Mouse (Mus musculus): ENCODE results near the gene Zfp62. TPM values are rescaled to one million over a fixed set of nuclear protein-coding genes. Genes with fewer than 3 reads are reported as not detected.
A peak's percentile ranks its signal among the peaks of the same experiment; 100 is the strongest.
"Not testable (repeated sequence)": the region's sequence is repeated elsewhere in the genome, so short reads cannot be mapped to it uniquely, and the experiment has no call there.

Zfp62 gene
- 10 to 100 TPM; 30.4 to 39.9 TPM for total RNA-seq (2021)
- long read RNA-seq, experiment 1, transcript Zfp62-203 (4 exons, 3,872 nt): major isoform, 11 of 19 reads
- long read RNA-seq, experiment 1, partial matches to known transcripts: 0 of 19 reads
- long read RNA-seq, experiment 1, other reads (novel, unspliced or antisense): 8 of 19 reads
- long read RNA-seq, experiment 2, full-length matches to known transcripts: 7 of 12 reads
- long read RNA-seq, experiment 2, partial matches to known transcripts: 0 of 12 reads
- long read RNA-seq, experiment 2, other reads (novel, unspliced or antisense): 5 of 12 reads

DNA sequence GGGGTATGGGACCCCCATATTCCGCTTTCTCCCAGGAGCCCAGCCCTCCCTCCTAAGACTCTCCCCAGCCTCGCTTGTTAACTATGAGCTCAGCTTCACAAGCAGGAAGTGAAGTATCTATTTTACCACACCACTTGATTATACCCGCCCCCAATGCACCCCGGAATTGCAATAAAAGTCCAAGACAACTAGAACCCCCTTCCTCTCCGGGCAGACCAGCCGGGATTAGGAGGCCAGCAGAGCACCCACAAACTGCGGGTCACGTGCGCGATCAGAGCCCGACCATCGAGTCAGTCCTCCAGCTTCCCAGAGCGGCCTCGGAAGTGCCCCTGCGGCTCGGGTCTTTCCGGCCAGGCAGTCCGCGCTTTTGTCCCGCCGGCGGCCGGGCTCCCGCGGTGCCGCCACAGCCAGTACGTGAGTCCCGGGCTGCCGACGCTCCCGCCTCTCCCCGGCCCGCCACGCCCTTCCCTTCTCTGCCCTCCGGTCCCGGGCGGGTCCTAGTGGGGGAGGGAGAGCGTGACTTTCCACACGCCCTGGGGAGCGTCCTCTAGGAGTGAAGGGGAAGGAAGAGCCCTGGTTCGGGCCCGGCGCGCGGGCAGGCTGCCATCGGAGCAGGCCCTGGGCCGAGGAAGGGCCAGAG is at the start of gene Zfp62:
TSS of gene Zfp62 (plus strand) at position 164 of the 640 bp plus-strand sequence.
- DNase-seq (ENCODE audit: low spot score in 2 of 2): peak; percentile 84 to 95

GRCm38 (mm10) chr11:49154077-49154476 is 49.0 kb upstream of the Zfp62 start, which contains the start of gene Olfr1394:
TSS of gene Olfr1394 (plus strand) at chr11:49154377.
- no peak for DNase-seq (ENCODE audit: low spot score in 2 of 2)

DNA sequence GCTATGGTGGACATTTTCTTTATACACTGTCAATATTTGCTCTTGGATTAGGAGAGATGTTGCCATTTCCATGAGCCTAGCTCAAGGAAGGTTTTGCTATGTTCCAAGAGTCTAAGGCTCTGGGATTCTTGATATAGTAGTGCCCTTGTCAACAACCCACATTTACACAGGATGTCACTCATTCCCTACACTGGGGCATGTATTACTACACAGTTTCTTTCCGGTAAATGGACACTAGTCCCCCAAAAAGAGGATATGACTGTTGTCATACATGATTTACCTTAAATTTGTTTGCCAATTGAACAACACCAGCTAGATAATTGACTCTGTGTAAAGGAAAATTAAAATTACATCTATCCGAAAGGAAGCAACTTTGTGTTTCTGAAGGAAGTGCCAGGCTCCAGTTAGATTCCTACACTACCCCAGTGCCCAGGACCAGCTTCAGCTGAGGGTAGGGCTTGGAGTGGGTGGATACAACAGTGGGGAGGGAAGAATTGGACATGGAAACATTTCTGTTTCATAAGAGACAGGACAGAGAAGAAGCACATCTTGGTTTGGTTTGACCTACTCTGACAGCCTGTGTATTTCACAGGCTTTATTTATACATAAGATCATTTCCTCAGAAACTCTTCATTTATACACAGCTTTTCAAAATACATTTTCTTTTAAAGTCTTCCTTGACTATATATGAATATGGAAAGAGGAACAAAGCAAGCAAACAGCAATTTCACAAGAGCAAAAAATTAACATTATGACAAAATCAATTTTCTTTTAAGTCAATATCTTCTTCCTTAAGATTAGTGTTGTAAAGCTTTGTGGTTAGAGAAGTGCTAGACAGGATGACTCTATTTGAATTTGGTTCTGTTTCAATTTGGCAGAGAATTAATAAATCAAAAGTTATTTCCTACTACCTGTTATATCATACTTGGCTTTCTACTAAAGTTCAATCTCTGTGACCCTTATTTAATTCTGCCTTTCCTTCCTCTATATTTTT is 46.0 kb upstream of the Zfp62 start:
- no peak for DNase-seq (ENCODE audit: low spot score in 2 of 2)

- DNase-seq (ENCODE audit: low spot score in 2 of 2): peak in 1 of 2 experiments; percentile 24
Measured at GRCm38 (mm10) chr11:49168839-49169611, 34.1 kb upstream of the Zfp62 start.

DNA sequence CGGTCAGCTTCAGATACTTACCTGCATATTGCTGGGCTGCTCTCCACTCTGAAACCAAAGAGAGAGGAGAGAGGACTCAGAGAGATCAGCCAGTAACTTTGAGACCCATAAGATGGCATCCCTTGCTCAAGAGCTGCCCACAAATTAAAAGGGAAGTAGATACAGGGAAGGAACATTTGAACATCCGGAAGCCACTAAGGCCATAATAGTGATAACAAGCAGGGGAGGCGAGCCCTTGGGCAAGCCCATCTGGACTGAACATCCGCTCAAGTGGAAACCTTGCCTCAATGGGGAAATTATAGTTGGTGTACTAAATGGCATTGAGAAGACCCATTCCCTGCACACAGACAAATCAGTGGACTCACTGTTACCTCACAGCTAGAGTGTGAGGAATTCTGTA is 32.5 kb upstream of the Zfp62 start:
- DNase-seq (ENCODE audit: low spot score in 2 of 2): no peak

GRCm38 (mm10) chr11:49175345-49175744 is 27.7 kb upstream of the Zfp62 start:
- DNase-seq (ENCODE audit: low spot score in 2 of 2): no peak

GRCm38 (mm10) chr11:49176047-49176779 is 26.9 kb upstream of the Zfp62 start:
- not testable (repeated sequence) for DNase-seq (ENCODE audit: low spot score in 2 of 2)

DNA sequence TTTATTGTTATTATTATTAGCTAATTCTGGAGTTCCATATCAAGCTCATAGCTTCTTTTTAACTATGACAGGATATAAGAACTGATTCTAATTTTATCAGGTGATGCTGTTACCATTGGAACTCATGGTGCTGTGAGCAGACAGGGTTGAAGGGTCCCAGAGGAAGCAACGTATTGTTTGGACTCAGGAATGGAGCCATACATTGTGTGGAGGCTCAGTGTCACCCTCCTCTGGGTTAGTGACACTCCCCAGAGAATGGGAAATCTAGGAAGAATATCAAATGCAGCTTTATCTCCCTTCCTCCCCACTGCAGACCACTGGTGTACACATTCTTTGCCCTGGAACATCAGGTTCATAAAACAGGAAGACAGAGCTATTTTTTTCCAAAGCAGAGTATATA is 19.9 kb upstream of the Zfp62 start:
- no peak for DNase-seq (ENCODE audit: low spot score in 2 of 2)

DNA sequence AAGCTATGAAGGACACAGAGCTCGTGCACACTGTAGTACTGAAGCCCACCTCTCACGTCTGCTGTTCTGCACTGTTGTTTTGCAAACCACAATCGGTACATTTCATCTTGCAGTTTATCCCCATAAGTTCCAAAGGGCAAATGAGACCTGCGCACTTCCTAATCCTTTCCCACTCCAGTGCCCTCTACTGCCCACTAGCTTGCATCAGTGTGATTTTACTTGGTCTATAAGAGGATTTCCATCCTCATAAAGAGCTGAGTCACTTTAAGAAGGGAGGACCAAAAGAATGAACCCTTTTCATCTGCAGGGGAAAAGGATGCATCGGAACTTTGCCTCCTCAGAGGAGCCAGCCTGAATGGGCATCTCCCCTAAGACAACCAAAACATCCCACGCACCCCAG is 16.6 kb upstream of the Zfp62 start:
- DNase-seq (ENCODE audit: low spot score in 2 of 2): no peak

DNA sequence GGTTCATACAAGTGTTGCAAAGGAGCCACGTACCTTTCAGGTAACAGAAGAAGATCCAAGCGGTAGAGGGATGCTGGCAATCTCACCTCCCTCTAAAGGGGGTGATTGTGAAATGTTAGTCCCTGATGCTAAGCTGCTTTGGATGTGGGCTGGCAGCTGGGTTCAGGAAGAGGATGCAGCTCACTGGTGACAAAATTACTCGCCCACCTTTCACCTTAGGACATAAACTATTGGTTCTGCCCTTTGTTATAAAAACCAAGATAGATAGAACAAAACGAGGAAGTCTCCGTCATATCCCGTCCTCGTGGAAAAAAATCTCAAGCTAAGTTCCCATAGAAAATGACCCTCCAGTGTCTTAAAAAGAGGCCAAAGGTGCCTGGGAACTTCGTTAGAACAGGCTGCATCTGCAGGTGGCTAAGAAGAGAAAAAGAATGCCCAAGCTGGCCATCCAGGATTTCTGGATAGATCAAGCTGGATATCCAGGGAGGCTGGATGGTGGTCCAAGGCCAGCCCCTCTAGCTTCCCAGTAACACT is 16.1 kb upstream of the Zfp62 start, which contains the start of gene Btnl9:
TSS of gene Btnl9 (minus strand) at position 205 of the 534 bp plus-strand sequence.
- DNase-seq (ENCODE audit: low spot score in 2 of 2): no peak

- no peak for DNase-seq (ENCODE audit: low spot score in 2 of 2)
Measured at GRCm38 (mm10) chr11:49187701-49188100, 15.4 kb upstream of the Zfp62 start.

DNA sequence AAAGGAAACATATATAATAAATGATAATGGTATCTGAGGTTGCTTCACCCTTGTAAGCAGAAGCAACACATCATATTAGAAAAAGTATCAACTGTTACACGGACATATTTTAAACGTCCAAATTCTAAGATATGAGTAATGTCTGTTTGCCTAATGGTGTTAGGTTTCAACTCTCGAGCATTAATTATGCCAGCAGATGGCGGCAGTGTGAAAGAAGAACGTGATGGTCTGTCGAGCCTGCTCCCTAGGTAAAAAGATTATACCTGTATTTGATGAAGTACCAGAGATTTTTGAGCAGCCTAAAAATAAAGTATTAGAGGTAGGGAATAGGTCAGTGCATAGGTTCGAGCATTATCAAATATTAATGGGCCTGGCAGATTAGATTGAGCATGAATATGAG is 13.4 kb upstream of the Zfp62 start:
- DNase-seq (ENCODE audit: low spot score in 2 of 2): peak in 1 of 2 experiments; percentile 41

- no peak for DNase-seq (ENCODE audit: low spot score in 2 of 2)
Measured at GRCm38 (mm10) chr11:49191083-49191482, 12.0 kb upstream of the Zfp62 start.

DNA sequence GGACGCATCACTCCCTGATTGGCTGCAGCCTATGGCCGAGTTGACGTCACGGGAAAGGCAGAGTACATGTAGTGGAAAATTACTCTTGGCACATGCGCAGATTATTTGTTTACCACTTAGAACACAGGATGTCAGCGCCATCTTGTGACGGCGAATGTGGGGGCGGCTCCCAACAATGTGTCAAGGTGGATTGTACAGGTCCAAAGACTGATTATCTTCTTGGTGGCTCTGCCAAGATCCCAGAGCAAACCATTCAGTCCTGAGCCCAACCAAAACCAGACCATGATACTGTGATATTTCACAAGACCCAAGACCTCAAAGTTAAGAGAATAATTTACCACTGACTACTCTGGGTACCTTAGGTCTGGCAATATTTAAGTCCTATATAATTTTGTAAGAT is 8.3 kb upstream of the Zfp62 start:
- not testable (repeated sequence) for DNase-seq (ENCODE audit: low spot score in 2 of 2)

GRCm38 (mm10) chr11:49195819-49196322 is 7.2 kb upstream of the Zfp62 start:
- DNase-seq (ENCODE audit: low spot score in 2 of 2): no peak

DNA sequence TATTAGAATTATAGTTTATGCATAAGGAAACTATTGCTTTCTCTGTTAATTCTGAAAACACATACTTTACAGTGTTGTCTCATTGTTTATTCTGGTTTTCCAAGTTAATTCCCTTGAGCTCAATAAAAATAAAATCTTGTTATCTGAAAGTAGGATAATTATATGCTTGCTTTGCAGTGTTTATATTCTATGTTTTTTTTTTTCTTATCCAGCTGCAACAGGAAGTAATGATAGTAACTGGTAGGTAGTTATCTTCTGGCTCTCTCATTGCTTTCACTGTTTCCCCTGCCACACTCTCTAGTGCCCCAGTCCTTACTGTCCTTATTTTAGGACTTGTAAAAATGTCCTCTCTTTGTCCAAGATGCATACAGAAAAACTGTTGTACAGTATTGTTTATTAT is 2.4 kb upstream of the Zfp62 start:
- DNase-seq (ENCODE audit: low spot score in 2 of 2): no peak

DNA sequence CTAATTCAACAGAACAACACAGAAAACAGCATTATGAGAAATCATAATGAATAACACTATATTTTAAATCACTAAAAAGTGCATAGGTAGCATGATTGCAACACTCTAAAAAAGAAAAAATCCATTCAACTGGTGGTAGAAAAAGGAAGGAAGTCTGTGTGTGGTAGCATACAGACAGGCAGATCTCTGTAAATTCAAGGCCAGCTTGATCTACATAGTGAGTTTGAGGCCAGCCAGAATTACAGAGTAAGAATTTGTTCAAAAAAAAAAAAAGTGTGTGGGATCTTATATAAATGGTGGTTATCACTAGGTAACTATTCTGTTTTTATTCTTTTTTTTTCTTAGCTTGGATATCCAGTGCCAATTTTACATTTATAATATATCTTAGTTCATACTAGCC is 1.9 kb upstream of the Zfp62 start:
- no peak for DNase-seq (ENCODE audit: low spot score in 2 of 2)

- no peak for DNase-seq (ENCODE audit: low spot score in 2 of 2)
Measured at GRCm38 (mm10) chr11:49202071-49202470, 1.0 kb upstream of the Zfp62 start.

- peak in 1 of 2 experiments; percentile 13 for DNase-seq (ENCODE audit: low spot score in 2 of 2)
Measured at GRCm38 (mm10) chr11:49202523-49203061, 500 bp upstream of the Zfp62 start.
